Comparison of ENCODE assay signal across 8 mouse cellular contexts in the genomic region with DNA sequence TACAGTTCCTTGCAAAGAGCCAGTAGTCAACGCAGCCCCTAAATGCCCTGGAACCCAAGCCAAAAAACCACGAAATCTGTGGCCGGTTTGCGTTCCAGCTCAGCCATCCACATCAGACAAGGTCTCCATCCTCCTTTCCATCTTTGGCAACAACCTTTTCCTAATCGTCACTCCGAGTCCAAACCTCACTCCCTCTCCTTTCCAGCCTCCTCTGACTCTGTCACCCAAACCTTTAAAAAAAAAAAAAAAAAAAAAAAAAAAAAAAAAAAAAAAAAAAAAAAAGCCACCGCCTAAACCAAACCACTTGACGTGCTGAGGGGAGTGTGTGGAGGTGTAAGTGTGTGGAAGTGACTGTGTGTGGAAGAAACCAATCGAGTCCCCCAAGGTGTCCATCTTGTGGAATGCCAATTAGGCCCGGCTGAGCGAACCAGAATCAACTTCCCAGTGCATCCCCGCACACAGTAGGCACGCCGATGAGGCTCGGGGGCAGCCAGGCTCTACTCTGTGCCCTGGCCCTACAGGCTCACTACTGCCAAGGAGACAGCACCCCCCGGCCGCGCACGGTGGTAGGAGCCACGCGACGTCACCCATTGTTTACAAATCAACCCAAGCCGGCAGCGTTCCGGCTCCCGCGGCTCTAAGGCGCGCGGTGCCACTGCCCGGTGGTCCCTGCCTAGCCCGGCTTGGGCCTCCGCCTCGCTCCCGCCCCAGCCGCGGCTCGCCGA. TPM values are rescaled to one million over a fixed set of nuclear protein-coding genes. Genes with fewer than 3 reads are reported as not detected.
DNase-seq lines count a peak whose midpoint lies in the region; ATAC-seq and TF ChIP-seq lines count a peak whose summit lies in the region.

TSS of gene Frat1 (plus strand) at position 590 of the 725 bp plus-strand sequence.

- H3K27me3 ChIP-seq in CH12.LX (replicated peaks), result peaks cover 40% of the 10 kb centered on the region
- peaks cover 18% of the 10 kb centered on the region; the same call in 1 of the 2 replicates for H3K27me3 ChIP-seq in forebrain, embryonic 12.5 days
- peaks cover 15% of the 10 kb centered on the region for H3K27me3 ChIP-seq in heart, postnatal 0 days (ENCODE audit: control insufficient read depth, insufficient read depth, low read length)
- H3K27me3 ChIP-seq in liver, postnatal 0 days (ENCODE audit: insufficient read depth, low read length), result no peaks in the 10 kb centered on the region
- no peaks in the 10 kb centered on the region for H3K27me3 ChIP-seq in neural tube, embryonic 14.5 days (ENCODE audit: control insufficient read depth, insufficient read depth, low read length)

- H3K36me3 ChIP-seq in CH12.LX (replicated peaks in 1 of 2; ENCODE audit: control insufficient read depth in 1 of 2, insufficient read depth in 1 of 2, low read length in 1 of 2), result no peaks in the 10 kb centered on the region
- no peaks in the 10 kb centered on the region for H3K36me3 ChIP-seq in forebrain, embryonic 12.5 days (replicated peaks)
- H3K36me3 ChIP-seq in heart, postnatal 0 days (replicated peaks; ENCODE audit: control insufficient read depth, insufficient read depth, low read length), result no peaks in the 10 kb centered on the region
- no peaks in the 10 kb centered on the region for H3K36me3 ChIP-seq in liver, postnatal 0 days (replicated peaks; ENCODE audit: insufficient read depth, low read length)
- H3K36me3 ChIP-seq in neural tube, embryonic 14.5 days (ENCODE audit: control insufficient read depth, insufficient read depth, low read length), result no peaks in the 10 kb centered on the region

- H3K4me2 ChIP-seq in CH12.LX (ENCODE audit: insufficient read depth, low read depth, poor library complexity, severe bottlenecking), result peak within 1 kb of the TSS; percentile 76
- H3K4me2 ChIP-seq in forebrain, embryonic 12.5 days, result peak within 1 kb of the TSS; percentile 99
- peak within 1 kb of the TSS; percentile 100 for H3K4me2 ChIP-seq in heart, postnatal 0 days (ENCODE audit: low read depth, low read length)
- H3K4me2 ChIP-seq in liver, postnatal 0 days (ENCODE audit: low read depth, low read length), result peak within 1 kb of the TSS; percentile 99
- H3K4me2 ChIP-seq in neural tube, embryonic 14.5 days (ENCODE audit: low read depth, low read length), result peak within 1 kb of the TSS; percentile 94

- no peak for TF ChIP-seq POLR2A in CH12.LX (IDR thresholded peaks at IDR 0.05; ENCODE audit: low read depth, low read length)

- H3K27ac ChIP-seq in CH12.LX (ENCODE audit: insufficient read depth, low read depth), result peak within 1 kb of the TSS; percentile 69
- H3K27ac ChIP-seq in forebrain, embryonic 12.5 days, result peak within 1 kb of the TSS; percentile 92
- H3K27ac ChIP-seq in heart, postnatal 0 days (ENCODE audit: low read depth), result peak within 1 kb of the TSS; percentile 86
- peak within 1 kb of the TSS; percentile 91 for H3K27ac ChIP-seq in liver, postnatal 0 days (ENCODE audit: low read depth)
- peak within 1 kb of the TSS; percentile 91 for H3K27ac ChIP-seq in neural tube, embryonic 14.5 days (ENCODE audit: low read depth, low read length)

- peaks cover 8% of the 10 kb centered on the region for H3K9me3 ChIP-seq in CH12.LX (replicated peaks; ENCODE audit: low read length)
- no peaks in the 10 kb centered on the region for H3K9me3 ChIP-seq in forebrain, embryonic 12.5 days
- no peaks in the 10 kb centered on the region for H3K9me3 ChIP-seq in heart, postnatal 0 days (replicated peaks; ENCODE audit: control insufficient read depth, low read length)
- H3K9me3 ChIP-seq in liver, postnatal 0 days (ENCODE audit: low read length), result no peaks in the 10 kb centered on the region
- no peaks in the 10 kb centered on the region for H3K9me3 ChIP-seq in neural tube, embryonic 14.5 days (ENCODE audit: control insufficient read depth, low read length)

- no peak for TF ChIP-seq CTCF in CH12.LX (conservative IDR thresholded peaks at IDR 0.05 in 1 of 2, IDR thresholded peaks at IDR 0.05 in 1 of 2; ENCODE audit: low read depth in 2 of 2, low read length in 2 of 2)
- no peak for TF ChIP-seq CTCF in heart, postnatal 0 days (IDR thresholded peaks at IDR 0.05; ENCODE audit: low read depth)
- 0 out of 2 replicates have a peak, but pooled peaks have one; percentile 18 for TF ChIP-seq CTCF in liver, postnatal 0 days (IDR thresholded peaks at IDR 0.05; ENCODE audit: low read depth)

- peaks cover 3 to 14% of the 10 kb centered on the region in 2 experiments; a peak in 2 of 4 replicates for H3K4me1 ChIP-seq in CH12.LX (ENCODE audit: control insufficient read depth in 1 of 2, insufficient read depth in 2 of 2)
- H3K4me1 ChIP-seq in forebrain, embryonic 12.5 days, result peaks cover 36% of the 10 kb centered on the region
- H3K4me1 ChIP-seq in heart, postnatal 0 days (ENCODE audit: control insufficient read depth, insufficient read depth), result peaks cover 10% of the 10 kb centered on the region; the same call in 1 of the 2 replicates
- H3K4me1 ChIP-seq in liver, postnatal 0 days (ENCODE audit: insufficient read depth), result peaks cover 22% of the 10 kb centered on the region
- H3K4me1 ChIP-seq in neural tube, embryonic 14.5 days (ENCODE audit: control insufficient read depth, insufficient read depth, low read length), result peaks cover 23% of the 10 kb centered on the region

- under 1% methylated on average over 37 of the region's 39 CpGs for WGBS in forebrain, embryonic 12.5 days
- under 1% methylated on average over 27 of the region's 39 CpGs for WGBS in heart, postnatal 0 days
- WGBS in liver, postnatal 0 days (ENCODE audit: insufficient replicate concordance), result 1% methylated on average over 34 of the region's 39 CpGs
- under 1% methylated on average over 33 of the region's 39 CpGs for WGBS in neural tube, embryonic 14.5 days

- no peak for TF ChIP-seq EP300 in CH12.LX (IDR thresholded peaks at IDR 0.05; ENCODE audit: low read length)
- TF ChIP-seq EP300 in heart, postnatal 0 days (IDR thresholded peaks at IDR 0.05; ENCODE audit: low read depth), result peak; percentile 58; the same call in 1 of the 2 replicates
- peak; percentile 42; the same call in 1 of the 2 replicates for TF ChIP-seq EP300 in liver, postnatal 0 days (IDR thresholded peaks at IDR 0.05; ENCODE audit: low read depth)

- dilution Hi-C loops in CH12.LX (cut with MboI; ENCODE audit: extremely low pct_ligation_motif_present, extremely low pct_unique_long_range_greater_than_20kb, low sequenced_read_pairs), result no loop called here

- DNase-seq in CH12.LX (ENCODE audit: extremely low read depth), result peak; percentile 84
- peak; percentile 80 for DNase-seq in c-Kit-positive CD71-positive TER-119-negative erythroid progenitor cells, embryonic 14.5 days (ENCODE audit: low read depth)
- peak; percentile 94 for DNase-seq in heart, postnatal 0 days (ENCODE audit: low spot score)
- DNase-seq in kidney, postnatal 4 days, result peak; percentile 89 to 93
- peak; percentile 93 for DNase-seq in liver, postnatal 0 days
- DNase-seq in testis, postnatal 10 days (ENCODE audit: low spot score), result peak; percentile 86

- H3K9ac ChIP-seq in CH12.LX (ENCODE audit: insufficient read depth, low read depth), result peak within 1 kb of the TSS; percentile 39
- H3K9ac ChIP-seq in forebrain, embryonic 12.5 days, result peak within 1 kb of the TSS; percentile 80
- peak within 1 kb of the TSS; percentile 78 for H3K9ac ChIP-seq in heart, postnatal 0 days (replicated peaks; ENCODE audit: low read depth, low read length)
- H3K9ac ChIP-seq in liver, postnatal 0 days (replicated peaks), result peak within 1 kb of the TSS; percentile 61
- H3K9ac ChIP-seq in neural tube, embryonic 14.5 days (replicated peaks; ENCODE audit: low read depth, low read length), result peak within 1 kb of the TSS; percentile 82

- peak within 1 kb of the TSS; percentile 59 to 77 (median 63) for H3K4me3 ChIP-seq in CH12.LX (replicated peaks in 1 of 3; ENCODE audit: low read depth in 2 of 3, low read length in 2 of 3, poor library complexity in 1 of 3)
- H3K4me3 ChIP-seq in forebrain, embryonic 12.5 days (replicated peaks), result peak within 1 kb of the TSS; percentile 86
- peak within 1 kb of the TSS; percentile 79 for H3K4me3 ChIP-seq in heart, postnatal 0 days (ENCODE audit: low read depth, low read length)
- H3K4me3 ChIP-seq in liver, postnatal 0 days (ENCODE audit: low read depth, low read length), result peak within 1 kb of the TSS; percentile 79
- H3K4me3 ChIP-seq in neural tube, embryonic 14.5 days (ENCODE audit: low read depth, low read length), result peak within 1 kb of the TSS; percentile 68

- H3K79me2 ChIP-seq in CH12.LX (replicated peaks; ENCODE audit: control insufficient read depth, extremely low read depth, insufficient read depth, poor library complexity, severe bottlenecking), result no peaks in the 10 kb centered on the region

- in situ Hi-C loops in CH12.LX (cut with MboI; ENCODE audit: low pct_ligation_motif_present, low pct_unique_long_range_greater_than_20kb, low sequenced_read_pairs), result no loop called here

- peak; percentile 94 for ATAC-seq in forebrain, embryonic 12.5 days (ENCODE audit: low FRiP score)
- ATAC-seq in heart, postnatal 0 days (ENCODE audit: insufficient read depth, low read depth), result peak; percentile 89
- peak; percentile 90 for ATAC-seq in liver, postnatal 0 days
- peak; percentile 98 for ATAC-seq in neural tube, embryonic 14.5 days (ENCODE audit: low read depth)

- no peak for TF ChIP-seq RAD21 in CH12.LX (IDR thresholded peaks at IDR 0.05; ENCODE audit: low read depth, low read length)

TF ChIP-seq in CH12.LX, 34 proteins besides CTCF, POLR2A, EP300 and RAD21 (continues in another document):
- no peak; the same call in 1 of the 2 replicates for TF ChIP-seq NRF1 (IDR thresholded peaks at IDR 0.05; ENCODE audit: low read depth, low read length)
- TF ChIP-seq TCF12 (IDR thresholded peaks at IDR 0.05; ENCODE audit: low read depth, low read length), result no peak
- peak; percentile 47; the same call in 1 of the 2 replicates for TF ChIP-seq TBP (conservative IDR thresholded peaks at IDR 0.05; ENCODE audit: low read depth, low read length)
- no peak for TF ChIP-seq KAT2A (IDR thresholded peaks at IDR 0.05; ENCODE audit: insufficient replicate concordance, low read length)
- 0 out of 2 replicates have a peak, but pooled peaks have one; percentile 18 for TF ChIP-seq JUN (IDR thresholded peaks at IDR 0.05; ENCODE audit: insufficient read depth, low read depth, low read length)
- no peak for TF ChIP-seq JUND (conservative IDR thresholded peaks at IDR 0.05; ENCODE audit: low read depth, low read length)
- TF ChIP-seq SIN3A (IDR thresholded peaks at IDR 0.05; ENCODE audit: low read length), result peak; percentile 76; the same call in 1 of the 2 replicates
- TF ChIP-seq PAX5 (IDR thresholded peaks at IDR 0.05; ENCODE audit: low read length), result no peak

RNA-seq across cellular contexts. Expression of gene Frat1, which starts in this region (rescaled TPM):
- total RNA-seq in CH12.LX (2012; rRNA removed), result 0.80 and 2.0 TPM in 2 replicates
- 0.70 and 0.96 TPM in 2 replicates for total RNA-seq in CH12.LX (2014; rRNA removed)
- 0.64 and 0.94 TPM in 2 replicates for polyA plus RNA-seq in CH12.LX (2012; ENCODE audit: insufficient read length, low read depth)
- 18.1 and 20.5 TPM in 2 replicates for polyA plus RNA-seq in forebrain, embryonic 12.5 days (2016; fragmentation: Nextera tagmentation; extraction: Ambion mirVana)
- total RNA-seq in heart, postnatal 0 days (2014; rRNA removed; ENCODE audit: low replicate concordance), result 2.1 and 5.9 TPM in 2 replicates
- polyA plus RNA-seq in heart, postnatal 0 days (2015; fragmentation: Nextera tagmentation; extraction: Ambion mirVana), result 3.4 and 5.2 TPM in 2 replicates
- 7.8 and 8.1 TPM in 2 replicates for polyA plus RNA-seq in liver, postnatal 0 days (2015; fragmentation: Nextera tagmentation; extraction: Ambion mirVana)
- 25.0 and 31.4 TPM in 2 replicates for polyA plus RNA-seq in neural tube, embryonic 14.5 days (2014; fragmentation: Nextera tagmentation; extraction: Ambion mirVana)

Comparison
In these comparisons a context has a peak if more than half of its experiments do, and no peak if none do; other contexts are left out.
1. Peak in every context shown above with its lines: DNase-seq, ATAC-seq, H3K4me3 ChIP-seq and H3K27ac ChIP-seq.